Mouse (Mus musculus) adrenal gland, postnatal 4 days (tissue): ENCODE data around the gene Acaa1b. TPM values are rescaled to one million over a fixed set of nuclear protein-coding genes. Genes with fewer than 3 reads are reported as not detected.

Experiments used
- DNase-seq, 2 experiments: peaks; one replicate each; pipeline ENCODE4 v3.0.0; 2021 to 2022; ENCODE audit warnings: low spot score in 2 of 2, mixed read lengths in 2 of 2
- long read RNA-seq, 2 experiments: library from polyadenylated mRNA; stranded (forward); transcript quantifications; one replicate each; pipeline ENCODE4 v2.0.0; 2021
- total RNA-seq, 2 experiments: library from RNA; stranded (reverse); gene quantifications; 2 replicates each; pipeline ENCODE4 v1.2.3; 2021

Acaa1b gene
- total RNA-seq: 10 to 100 TPM; 15.9 to 23.3 TPM
- long read RNA-seq, experiment 1, transcript Acaa1b-201 (12 exons, 1,689 nt): major isoform, 50 of 66 reads
- long read RNA-seq, experiment 1, partial matches to known transcripts: 1 of 66 reads
- long read RNA-seq, experiment 1, other reads (novel, unspliced or antisense): 15 of 66 reads
- long read RNA-seq, experiment 2, transcript Acaa1b-201 (12 exons, 1,689 nt): major isoform, 43 of 60 reads
- long read RNA-seq, experiment 2, partial matches to known transcripts: 1 of 60 reads
- long read RNA-seq, experiment 2, other reads (novel, unspliced or antisense): 16 of 60 reads

DNA sequence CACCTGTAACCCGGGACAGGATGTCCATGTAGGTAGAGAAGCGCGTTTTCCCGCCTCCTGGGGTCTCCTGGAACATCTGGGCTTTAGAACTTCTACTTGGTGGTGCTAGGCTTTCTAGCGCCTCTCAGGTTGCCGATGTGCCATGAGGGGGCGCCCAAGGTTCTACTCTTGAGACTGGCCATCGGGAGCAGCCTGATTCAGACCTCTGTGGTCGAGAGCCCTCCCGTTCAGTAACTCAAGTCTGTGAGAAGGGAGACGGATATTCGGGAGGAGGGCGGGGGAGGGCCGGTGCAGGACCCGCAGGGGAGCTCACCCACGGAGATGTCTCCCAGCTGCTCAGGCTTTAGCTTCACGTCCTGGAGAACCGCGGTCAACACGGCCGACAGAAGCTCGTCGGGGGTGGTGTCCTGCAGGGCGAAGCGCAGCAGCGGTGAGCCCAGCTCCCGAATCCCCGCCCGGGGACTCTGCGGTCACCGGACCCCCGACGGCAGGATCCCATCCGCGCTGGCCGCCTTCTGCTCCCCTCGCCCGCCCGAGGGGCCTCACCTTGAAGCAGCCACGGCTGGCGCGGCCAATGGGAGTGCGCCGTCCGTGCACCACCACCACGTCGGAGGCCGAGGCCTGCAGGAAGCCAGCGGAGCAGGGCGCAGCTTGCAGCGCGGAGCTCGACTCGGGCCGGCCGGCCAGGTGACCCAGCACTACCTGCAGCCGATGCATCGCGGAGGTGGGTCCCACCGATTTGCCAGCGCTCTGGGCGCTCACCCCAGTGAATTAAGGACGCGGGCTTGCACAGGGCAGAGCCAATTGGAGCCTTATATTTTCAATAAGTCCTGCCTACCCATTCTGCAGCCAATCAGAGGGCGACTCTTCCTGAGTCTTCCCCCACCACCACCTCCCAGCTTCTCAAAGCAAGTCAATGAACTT is at the start of gene Acaa1b:
Gene Acaa1b, minus strand, starts transcription at position 816 of the 924 bp plus-strand sequence.
- DNase-seq: peak; percentile 58 to 73

DNA sequence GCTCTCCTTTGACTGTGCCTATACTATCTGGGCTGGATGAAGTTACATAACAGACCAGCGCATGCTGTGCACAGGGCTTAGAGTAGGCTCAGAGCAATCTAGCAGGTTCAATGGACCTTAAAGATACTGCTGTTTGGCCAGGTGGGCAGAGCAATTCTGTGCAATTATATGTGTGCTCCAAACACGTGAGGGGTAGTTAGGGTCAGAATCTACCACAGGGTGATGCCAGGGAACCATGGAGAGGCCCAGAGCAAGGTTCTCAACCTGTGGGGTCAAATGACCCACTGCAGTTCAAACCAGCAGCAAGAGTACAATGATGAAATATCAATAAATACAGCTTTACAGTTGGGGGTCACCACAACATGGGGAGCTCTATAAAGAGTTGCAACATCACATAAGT is 49.8 kb upstream of the Acaa1b start:
- DNase-seq: no peak

GRCm38 (mm10) chr9:119205756-119206155 is 48.9 kb upstream of the Acaa1b start:
- DNase-seq: no peak

DNA sequence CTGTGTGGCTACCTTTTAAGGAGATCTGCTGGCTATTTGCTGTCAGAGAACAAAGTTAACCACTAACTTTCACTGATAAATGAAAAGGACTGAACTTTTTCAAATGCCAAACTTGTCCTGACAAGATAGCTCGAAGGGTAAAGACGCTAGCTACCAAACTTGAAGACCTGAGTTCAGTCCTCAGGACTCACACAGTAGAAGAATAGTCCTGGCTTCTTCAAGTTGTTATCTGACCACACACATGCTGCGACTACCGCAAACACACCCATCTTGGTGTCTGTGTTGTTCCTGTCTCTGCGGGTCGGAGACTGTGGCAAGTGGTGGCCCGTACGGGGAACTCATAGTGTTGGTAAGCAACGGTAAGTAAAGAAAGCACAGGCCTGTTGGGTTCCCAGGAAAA is 46.7 kb upstream of the Acaa1b start:
- DNase-seq: no peak

GRCm38 (mm10) chr9:119201653-119202052 is 44.8 kb upstream of the Acaa1b start:
- no peak for DNase-seq

GRCm38 (mm10) chr9:119199151-119199861 is 42.4 kb upstream of the Acaa1b start:
- DNase-seq: no peak

DNA sequence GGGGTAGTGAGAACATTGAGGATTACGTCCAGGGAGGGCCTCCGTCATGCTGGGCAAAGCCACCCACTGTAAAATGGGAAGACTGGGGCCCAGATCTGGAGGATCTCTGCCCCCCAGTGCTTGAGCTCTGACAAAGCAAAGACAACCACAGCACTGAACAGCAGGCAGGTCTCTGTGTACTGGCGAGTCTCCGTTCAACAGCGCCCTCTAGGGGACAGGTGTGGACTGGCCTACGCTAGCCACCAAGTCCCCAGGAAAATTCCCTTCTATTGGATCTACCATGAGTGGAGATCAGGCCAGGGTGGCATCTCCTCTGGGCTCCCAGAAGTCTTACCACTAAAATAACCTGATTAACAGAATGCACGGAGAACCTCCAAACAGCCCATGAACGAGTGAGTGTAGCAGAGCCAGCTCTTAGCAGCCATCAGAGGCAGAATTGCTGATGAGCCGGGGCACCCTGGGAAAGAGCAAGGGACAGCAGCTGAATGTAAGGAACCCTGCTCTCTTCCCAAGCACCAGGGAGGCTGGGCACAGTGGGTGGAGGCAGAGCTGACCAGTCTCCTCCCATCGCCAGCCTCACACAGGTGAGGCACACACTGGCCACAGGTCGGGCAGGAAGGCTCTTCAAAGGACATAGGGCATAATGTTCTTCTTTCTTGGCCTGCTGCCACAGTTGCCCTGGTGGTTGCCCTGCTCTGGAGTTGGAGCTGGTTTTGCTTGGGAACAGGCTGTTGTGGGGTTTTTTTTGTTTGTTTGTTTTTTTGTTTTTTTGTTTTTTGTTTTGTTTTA is 35.5 kb upstream of the Acaa1b start:
- DNase-seq: peak in 1 of 2 experiments; percentile 10

DNA sequence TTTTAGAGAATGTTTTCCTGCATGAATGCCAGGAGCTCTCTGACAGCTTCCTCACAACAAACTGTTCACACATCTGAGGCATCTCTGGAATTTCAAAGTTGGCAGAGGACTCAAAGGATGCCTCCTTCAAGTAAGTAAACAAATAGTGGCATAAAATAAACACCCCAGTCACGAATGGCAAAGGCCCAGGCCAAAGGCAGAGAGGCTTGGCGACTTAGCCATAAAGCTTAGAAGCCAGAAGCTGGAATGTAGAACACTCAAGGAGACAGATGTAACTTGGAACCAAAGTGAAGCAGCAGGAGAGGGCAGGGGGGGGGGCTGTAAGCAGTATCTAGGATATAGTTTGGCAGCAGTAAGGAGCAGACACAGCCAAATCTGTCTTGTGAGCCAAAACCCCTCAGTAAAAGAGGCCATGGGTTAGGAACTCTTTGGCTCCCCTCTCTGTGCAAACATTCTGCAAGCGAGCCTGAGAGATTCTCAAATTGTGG is 24.4 kb upstream of the Acaa1b start:
- DNase-seq: no peak

DNA sequence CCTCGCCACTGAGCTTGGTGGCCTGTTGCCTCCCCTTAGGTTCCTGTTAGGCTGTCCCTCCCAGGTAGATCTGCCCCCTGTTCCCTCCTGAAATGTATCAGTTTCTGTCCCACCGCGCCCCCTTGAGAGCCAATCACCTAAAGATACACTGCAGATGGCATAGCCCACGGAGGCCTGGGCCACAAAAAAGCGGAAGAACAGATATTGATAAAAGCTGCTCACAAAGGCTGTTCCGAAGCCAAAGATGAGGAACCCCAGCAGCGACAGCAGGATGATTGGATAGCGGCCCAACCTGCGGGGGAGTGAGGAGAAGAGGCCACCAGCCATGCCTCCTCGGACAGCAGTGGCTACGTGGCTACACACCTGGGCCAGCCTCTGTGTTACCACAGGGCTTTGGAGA is 22.4 kb upstream of the Acaa1b start:
- DNase-seq: no peak

DNA sequence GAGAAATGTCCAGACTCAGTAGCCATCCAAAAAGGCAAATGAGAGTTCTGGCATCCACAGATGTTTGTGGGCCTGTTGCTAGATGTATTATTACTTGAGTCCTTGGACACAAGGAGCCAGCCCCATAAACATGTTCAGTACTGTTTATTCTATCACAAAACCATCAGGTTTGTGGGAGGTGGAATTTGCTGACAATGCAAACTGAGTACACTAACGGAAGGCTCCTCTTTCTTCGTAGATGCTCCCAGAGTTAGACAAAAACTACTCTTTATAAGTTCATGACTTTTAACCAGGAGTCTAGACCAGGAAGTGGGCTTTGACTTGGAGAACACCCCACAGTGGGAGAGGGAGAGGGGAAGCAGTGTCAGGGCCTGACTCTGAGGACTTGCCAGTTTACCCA is 10.7 kb upstream of the Acaa1b start:
- DNase-seq: no peak

DNA sequence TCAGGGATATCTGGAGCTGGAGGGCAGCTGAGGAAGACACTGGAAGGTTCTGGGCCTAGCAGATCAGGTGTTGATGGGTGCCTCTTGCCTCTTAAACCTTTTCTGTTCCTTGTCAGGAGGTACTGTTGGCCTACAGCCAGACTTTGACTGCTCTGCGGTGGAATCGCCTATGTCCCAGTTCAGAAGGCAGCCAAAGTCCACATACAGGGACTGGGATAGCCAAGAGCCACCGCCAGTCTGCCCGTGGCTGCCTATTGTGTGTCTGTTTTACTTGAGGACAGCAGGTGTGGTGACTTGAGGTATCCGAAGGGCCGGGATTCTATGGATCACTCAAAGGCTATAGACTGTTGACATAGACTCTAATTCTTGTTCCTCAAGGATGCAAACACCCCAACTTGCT is 8.7 kb upstream of the Acaa1b start:
- no peak for DNase-seq

- no peak for DNase-seq
Measured at GRCm38 (mm10) chr9:119164743-119165142, 7.8 kb upstream of the Acaa1b start.

GRCm38 (mm10) chr9:119160689-119161088 is 3.8 kb upstream of the Acaa1b start:
- DNase-seq: no peak

DNA sequence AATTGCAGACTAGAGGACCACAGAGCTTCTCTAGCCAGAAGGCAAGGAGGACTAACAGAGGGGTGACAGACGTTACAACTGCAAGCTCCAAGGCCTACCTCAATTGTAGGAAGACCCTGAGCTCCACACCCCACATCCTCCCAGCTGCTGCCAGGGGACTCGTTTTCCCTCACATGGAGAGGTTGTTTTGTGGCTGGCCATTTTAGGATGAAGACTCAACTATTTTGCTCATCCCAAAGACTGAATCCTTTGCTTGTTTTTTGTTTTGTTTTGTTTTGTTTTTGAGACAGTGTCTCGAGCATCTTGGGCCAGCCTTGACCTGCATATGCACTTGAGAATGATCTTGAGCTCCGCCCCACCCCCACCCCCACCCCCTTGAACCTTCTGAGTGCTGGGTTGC is 2.0 kb upstream of the Acaa1b start, which contains the start of gene Gm47289:
Gene Gm47289, plus strand, starts transcription at position 301 of the 400 bp plus-strand sequence.
- no peak for DNase-seq

DNA sequence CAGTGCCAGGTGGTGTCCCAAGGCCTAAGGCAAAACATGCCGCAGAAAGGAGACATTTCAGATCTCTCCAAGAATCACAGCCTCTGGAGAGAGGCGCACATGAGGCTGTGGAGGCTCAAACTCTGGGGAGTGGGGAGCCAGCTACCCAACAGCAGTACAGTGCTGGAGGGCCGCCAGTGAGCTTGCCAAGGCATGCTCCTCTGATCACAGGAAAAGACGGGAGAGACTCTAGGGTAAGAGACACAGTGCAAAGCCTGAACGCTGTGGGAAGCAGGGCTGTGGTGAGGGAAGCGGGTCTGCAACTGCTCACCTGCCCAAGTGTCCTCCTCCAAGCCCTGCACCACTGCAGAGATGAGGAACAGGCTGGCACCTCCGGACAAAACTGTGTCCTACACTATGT is 1.1 kb downstream of the Acaa1b start:
- DNase-seq: no peak

- no peak for DNase-seq
Measured at GRCm38 (mm10) chr9:119155416-119155815, 1.5 kb downstream of the Acaa1b start.

DNA sequence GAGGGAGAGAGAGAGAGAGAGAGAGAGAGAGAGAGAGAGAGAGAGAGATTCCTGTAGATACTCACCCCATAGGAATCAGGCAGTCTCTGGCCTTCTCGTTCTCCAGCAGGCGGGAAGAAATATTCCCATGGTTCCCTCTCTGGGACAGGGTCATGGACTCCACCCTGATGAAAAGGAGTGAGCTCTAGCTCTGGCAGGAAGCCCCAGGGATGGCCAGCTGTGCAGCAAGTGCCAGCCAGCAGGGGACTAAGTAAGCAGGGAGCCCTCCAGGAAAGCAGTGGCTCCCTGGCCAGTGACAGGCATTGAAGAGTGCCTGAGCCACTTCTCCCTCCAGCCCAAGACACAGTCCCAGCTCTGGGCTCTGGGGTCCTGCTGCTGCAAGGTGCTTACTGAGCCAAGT is 5.1 kb downstream of the Acaa1b start:
- DNase-seq: no peak

DNA sequence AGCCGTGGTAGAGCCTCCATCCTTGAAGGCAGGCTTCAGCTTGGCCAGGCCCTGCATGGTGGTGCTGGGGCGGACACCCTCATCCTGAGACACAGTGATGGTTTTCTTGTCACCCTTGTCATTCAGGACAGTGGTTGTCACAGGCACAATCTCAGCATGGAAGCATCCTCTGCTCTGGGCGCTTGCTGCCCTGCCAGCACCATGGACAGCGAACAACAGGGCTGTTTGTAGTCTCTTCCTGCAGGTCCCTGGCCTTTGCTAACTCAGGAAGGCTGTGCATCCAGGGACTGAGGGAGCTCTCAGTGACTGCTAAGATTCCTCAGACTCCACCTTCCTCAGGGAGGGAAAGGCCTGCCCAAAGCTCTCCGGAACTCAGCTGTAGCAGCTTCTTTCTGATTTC is 7.3 kb downstream of the Acaa1b start:
- DNase-seq: no peak

GRCm38 (mm10) chr9:119146098-119146770 is 10.7 kb downstream of the Acaa1b start:
- no peak for DNase-seq

DNA sequence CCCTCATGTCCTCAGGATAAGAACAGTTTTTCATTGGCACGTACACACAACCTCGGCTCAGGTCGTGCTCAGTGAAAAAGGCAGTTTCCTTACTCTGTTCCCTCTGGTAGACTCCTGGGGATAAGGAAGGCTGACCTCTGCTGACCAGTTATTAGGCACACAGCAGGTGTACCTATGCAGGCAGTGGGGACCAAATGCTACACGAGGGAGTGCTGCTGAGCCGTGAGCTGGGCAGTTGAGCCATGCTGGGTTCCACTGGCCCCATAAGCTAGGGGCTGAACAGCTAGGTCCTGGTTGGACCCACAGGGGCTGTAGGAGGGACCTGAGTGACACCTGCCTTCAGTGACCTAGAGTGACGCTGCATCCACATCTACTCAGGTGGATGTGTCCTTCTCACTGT is 11.3 kb downstream of the Acaa1b start:
- no peak for DNase-seq
